Mouse (Mus musculus): Measurements from ENCODE around the gene Gm42417. TPM values are rescaled to one million over a fixed set of nuclear protein-coding genes. Genes with fewer than 3 reads are reported as not detected.

Gm42417 gene
- polyA plus RNA-seq, 1 experiment from 2014 or later = 0.23 TPM

- H3K27me3 ChIP-seq (ENCODE audit: control insufficient read depth, insufficient read depth, low read length) = no peaks in the 10 kb centered on the region
- H3K9me3 ChIP-seq (ENCODE audit: control insufficient read depth, low read length) = no peaks in the 10 kb centered on the region
- H3K9ac ChIP-seq = peak within 1 kb of the TSS; percentile 84
- H3K27ac ChIP-seq = peak within 1 kb of the TSS; percentile 97
- H3K4me1 ChIP-seq (replicated peaks; ENCODE audit: control insufficient read depth, insufficient read depth, low read length) = peaks cover 34% of the 10 kb centered on the region
- H3K4me3 ChIP-seq (replicated peaks; ENCODE audit: low read length) = peak within 1 kb of the TSS; percentile 91
- WGBS = 1% methylated on average over 51 of the region's 51 CpGs
- ATAC-seq (ENCODE audit: low FRiP score) (peak; percentile 99), DNase-seq (ENCODE audit: low spot score) (peak; percentile 98)
- H3K4me2 ChIP-seq (replicated peaks) = peak within 1 kb of the TSS; percentile 97
- H3K36me3 ChIP-seq (replicated peaks; ENCODE audit: control insufficient read depth, insufficient read depth) = peaks cover 10% of the 10 kb centered on the region; the same call in 1 of the 2 replicates
Measured at GRCm38 (mm10) chr1:36511289-36512021, 27.8 kb downstream of the Gm42417 start, which contains the start of gene Cnnm3. TSS of gene Cnnm3 (plus strand) at chr1:36511867.

GRCm38 (mm10) chr1:36508238-36508637 is 31.0 kb downstream of the Gm42417 start:
- Histone ChIP-seq H3K4me2 (replicated peaks) (no peak overlapping the region), H3K9me3 (ENCODE audit: control insufficient read depth, low read length) (no peaks in the 10 kb centered on the region), H3K36me3 (replicated peaks; ENCODE audit: control insufficient read depth, insufficient read depth) (peaks cover 10% of the 10 kb centered on the region; the same call in 1 of the 2 replicates), H3K4me3 (replicated peaks; ENCODE audit: low read length) (no peak overlapping the region), H3K4me1 (replicated peaks; ENCODE audit: control insufficient read depth, insufficient read depth, low read length) (peaks cover 5% of the 10 kb centered on the region), H3K27me3 (ENCODE audit: control insufficient read depth, insufficient read depth, low read length) (no peaks in the 10 kb centered on the region), H3K9ac (no peak overlapping the region), H3K27ac (no peak overlapping the region)
- no peak for ATAC-seq (ENCODE audit: low FRiP score)
- DNase-seq (ENCODE audit: low spot score) = no peak
- 92% methylated on average over 5 of the region's 5 CpGs for WGBS

- Histone ChIP-seq H3K4me3 (replicated peaks; ENCODE audit: low read length) (no peak overlapping the region), H3K9ac (no peak overlapping the region), H3K27me3 (ENCODE audit: control insufficient read depth, insufficient read depth, low read length) (no peaks in the 10 kb centered on the region), H3K9me3 (ENCODE audit: control insufficient read depth, low read length) (no peaks in the 10 kb centered on the region), H3K4me2 (replicated peaks) (no peak overlapping the region), H3K27ac (no peak overlapping the region), H3K4me1 (replicated peaks; ENCODE audit: control insufficient read depth, insufficient read depth, low read length) (no peaks in the 10 kb centered on the region), H3K36me3 (replicated peaks; ENCODE audit: control insufficient read depth, insufficient read depth) (peaks cover 17% of the 10 kb centered on the region)
- no peak for ATAC-seq (ENCODE audit: low FRiP score)
- 5% methylated on average over 3 of the region's 3 CpGs for WGBS
- peak; percentile 92 for DNase-seq (ENCODE audit: low spot score)
Measured at GRCm38 (mm10) chr1:36501261-36501660, 38.0 kb downstream of the Gm42417 start.

- H3K9me3 ChIP-seq (ENCODE audit: control insufficient read depth, low read length) = no peaks in the 10 kb centered on the region
- H3K36me3 ChIP-seq (replicated peaks; ENCODE audit: control insufficient read depth, insufficient read depth) = peaks cover 16% of the 10 kb centered on the region; the same call in 1 of the 2 replicates
- no peak overlapping the region for H3K27ac ChIP-seq
- H3K4me2 ChIP-seq (replicated peaks) = no peak overlapping the region
- no peaks in the 10 kb centered on the region for H3K4me1 ChIP-seq (replicated peaks; ENCODE audit: control insufficient read depth, insufficient read depth, low read length)
- H3K27me3 ChIP-seq (ENCODE audit: control insufficient read depth, insufficient read depth, low read length) = no peaks in the 10 kb centered on the region
- 63% methylated on average over 2 of the region's 2 CpGs for WGBS
- ATAC-seq (ENCODE audit: low FRiP score) (no peak), DNase-seq (ENCODE audit: low spot score) (no peak)
- no peak overlapping the region for H3K9ac ChIP-seq
- no peak overlapping the region for H3K4me3 ChIP-seq (replicated peaks; ENCODE audit: low read length)
Measured at GRCm38 (mm10) chr1:36497312-36497711, 41.9 kb downstream of the Gm42417 start.

GRCm38 (mm10) chr1:36496719-36497118 is 42.5 kb downstream of the Gm42417 start:
- Histone ChIP-seq H3K4me3 (replicated peaks; ENCODE audit: low read length) (no peak overlapping the region), H3K27me3 (ENCODE audit: control insufficient read depth, insufficient read depth, low read length) (no peaks in the 10 kb centered on the region), H3K9me3 (ENCODE audit: control insufficient read depth, low read length) (no peaks in the 10 kb centered on the region), H3K4me2 (replicated peaks) (no peak overlapping the region), H3K9ac (no peak overlapping the region), H3K27ac (no peak overlapping the region), H3K4me1 (replicated peaks; ENCODE audit: control insufficient read depth, insufficient read depth, low read length) (no peaks in the 10 kb centered on the region), H3K36me3 (replicated peaks; ENCODE audit: control insufficient read depth, insufficient read depth) (peaks cover 16% of the 10 kb centered on the region; the same call in 1 of the 2 replicates)
- DNase-seq (ENCODE audit: low spot score) (no peak), ATAC-seq (ENCODE audit: low FRiP score) (no peak)
- 69% methylated on average over 2 of the region's 2 CpGs for WGBS

GRCm38 (mm10) chr1:36493299-36493698 is 45.9 kb downstream of the Gm42417 start:
- Histone ChIP-seq H3K4me1 (replicated peaks; ENCODE audit: control insufficient read depth, insufficient read depth, low read length) (no peaks in the 10 kb centered on the region), H3K9ac (no peak overlapping the region), H3K9me3 (ENCODE audit: control insufficient read depth, low read length) (no peaks in the 10 kb centered on the region), H3K4me3 (replicated peaks; ENCODE audit: low read length) (no peak overlapping the region), H3K27me3 (ENCODE audit: control insufficient read depth, insufficient read depth, low read length) (no peaks in the 10 kb centered on the region), H3K4me2 (replicated peaks) (no peak overlapping the region), H3K27ac (no peak overlapping the region), H3K36me3 (replicated peaks; ENCODE audit: control insufficient read depth, insufficient read depth) (0 out of 2 replicates have a peak, but pooled peaks cover 2% of the 10 kb centered on the region)
- DNase-seq (ENCODE audit: low spot score) (no peak), ATAC-seq (ENCODE audit: low FRiP score) (no peak)
- WGBS = 84% methylated on average over 6 of the region's 6 CpGs

GRCm38 (mm10) chr1:36492416-36493139 is 46.7 kb downstream of the Gm42417 start:
- no peaks in the 10 kb centered on the region for H3K9me3 ChIP-seq (ENCODE audit: control insufficient read depth, low read length)
- ATAC-seq (ENCODE audit: low FRiP score) (peak; percentile 73; the same call in 1 of the 2 replicates), DNase-seq (ENCODE audit: low spot score) (no peak)
- WGBS = 54% methylated on average over 9 of the region's 9 CpGs
- H3K4me1 ChIP-seq (replicated peaks; ENCODE audit: control insufficient read depth, insufficient read depth, low read length) = no peaks in the 10 kb centered on the region
- no peaks in the 10 kb centered on the region for H3K36me3 ChIP-seq (replicated peaks; ENCODE audit: control insufficient read depth, insufficient read depth)
- no peak overlapping the region for H3K27ac ChIP-seq
- no peak overlapping the region for H3K4me2 ChIP-seq (replicated peaks)
- H3K27me3 ChIP-seq (ENCODE audit: control insufficient read depth, insufficient read depth, low read length) = no peaks in the 10 kb centered on the region
- H3K9ac ChIP-seq = no peak overlapping the region
- H3K4me3 ChIP-seq (replicated peaks; ENCODE audit: low read length) = no peak overlapping the region

GRCm38 (mm10) chr1:36489661-36490060 is 49.6 kb downstream of the Gm42417 start:
- Histone ChIP-seq H3K9ac (no peak overlapping the region), H3K4me3 (replicated peaks; ENCODE audit: low read length) (no peak overlapping the region), H3K27me3 (ENCODE audit: control insufficient read depth, insufficient read depth, low read length) (no peaks in the 10 kb centered on the region), H3K9me3 (ENCODE audit: control insufficient read depth, low read length) (no peaks in the 10 kb centered on the region), H3K36me3 (replicated peaks; ENCODE audit: control insufficient read depth, insufficient read depth) (no peaks in the 10 kb centered on the region), H3K4me1 (replicated peaks; ENCODE audit: control insufficient read depth, insufficient read depth, low read length) (no peaks in the 10 kb centered on the region), H3K27ac (no peak overlapping the region), H3K4me2 (replicated peaks) (no peak overlapping the region)
- ATAC-seq (ENCODE audit: low FRiP score) (no peak), DNase-seq (ENCODE audit: low spot score) (no peak)
- 60% methylated on average over 6 of the region's 6 CpGs for WGBS

GRCm38 (mm10) chr1:36487111-36487510 is 52.1 kb downstream of the Gm42417 start:
- DNase-seq (ENCODE audit: low spot score) = no peak
- Histone ChIP-seq H3K36me3 (replicated peaks; ENCODE audit: control insufficient read depth, insufficient read depth) (no peaks in the 10 kb centered on the region), H3K9me3 (ENCODE audit: control insufficient read depth, low read length) (no peaks in the 10 kb centered on the region), H3K4me1 (replicated peaks; ENCODE audit: control insufficient read depth, insufficient read depth, low read length) (no peaks in the 10 kb centered on the region), H3K9ac (no peak overlapping the region), H3K4me2 (replicated peaks) (no peak overlapping the region), H3K27ac (no peak overlapping the region), H3K4me3 (replicated peaks; ENCODE audit: low read length) (no peak overlapping the region), H3K27me3 (ENCODE audit: control insufficient read depth, insufficient read depth, low read length) (no peaks in the 10 kb centered on the region)
- 46% methylated on average over 9 of the region's 9 CpGs for WGBS
- ATAC-seq (ENCODE audit: low FRiP score) = no peak

All from hindbrain, embryonic 14.5 days (tissue).